Mouse (Mus musculus) heart, embryonic 10.5 days (tissue): ENCODE data around the gene Gria1. TPM values are rescaled to one million over a fixed set of nuclear protein-coding genes. Genes with fewer than 3 reads are reported as not detected.

Experiments
- DNase-seq: peaks from one replicate; pipeline ENCODE4 v3.0.0-alpha.2; 2017; ENCODE audit warnings: low spot score
- H3K27ac ChIP-seq: fragments of 300-500 bp; sonication (generic); 2 replicates; pipeline ENCODE4 v1.5.1; 2016; ENCODE audit warnings: mild to moderate bottlenecking
- H3K27me3 ChIP-seq: fragments of 300-500 bp; sonication (generic); 2 replicates; pipeline ENCODE4 v1.6.1; 2016; ENCODE audit warnings: mild to moderate bottlenecking; ENCODE audit not compliant: poor library complexity, insufficient read depth, severe bottlenecking
- H3K36me3 ChIP-seq: fragments of 300-500 bp; sonication (generic); 2 replicates; pipeline ENCODE4 v1.6.1; 2016; ENCODE audit warnings: mild to moderate bottlenecking, moderate library complexity
- H3K4me1 ChIP-seq: fragments of 300-500 bp; sonication (generic); 2 replicates; pipeline ENCODE4 v1.6.1; 2016; ENCODE audit warnings: mild to moderate bottlenecking
- H3K4me3 ChIP-seq: fragments of 300-500 bp; sonication (generic); 2 replicates; pipeline ENCODE4 v1.5.1; 2016; ENCODE audit warnings: mild to moderate bottlenecking, moderate library complexity
- H3K9me3 ChIP-seq: fragments of 300-500 bp; sonication (generic); 2 replicates; pipeline ENCODE4 v1.6.1; 2016; ENCODE audit warnings: mild to moderate bottlenecking, moderate library complexity
- WGBS: fragments of 180-500 bp; shearing (Covaris S2); methylation state at CpG from one replicate; pipeline ENCODE4 v1.1.7; 2016; 5-methylcytosine and 5-hydroxymethylcytosine counted together
- polyA plus RNA-seq: library from polyadenylated mRNA; unstranded; fragments of >200 nt; fragmentation: Nextera tagmentation; extraction: Ambion mirVana; gene quantifications from 2 replicates; pipeline ENCODE4 v1.2.1, GENCODE M21; 2016

Gria1 gene
- polyA plus RNA-seq, 1 experiment from 2014 or later = 0.64 TPM

DNA sequence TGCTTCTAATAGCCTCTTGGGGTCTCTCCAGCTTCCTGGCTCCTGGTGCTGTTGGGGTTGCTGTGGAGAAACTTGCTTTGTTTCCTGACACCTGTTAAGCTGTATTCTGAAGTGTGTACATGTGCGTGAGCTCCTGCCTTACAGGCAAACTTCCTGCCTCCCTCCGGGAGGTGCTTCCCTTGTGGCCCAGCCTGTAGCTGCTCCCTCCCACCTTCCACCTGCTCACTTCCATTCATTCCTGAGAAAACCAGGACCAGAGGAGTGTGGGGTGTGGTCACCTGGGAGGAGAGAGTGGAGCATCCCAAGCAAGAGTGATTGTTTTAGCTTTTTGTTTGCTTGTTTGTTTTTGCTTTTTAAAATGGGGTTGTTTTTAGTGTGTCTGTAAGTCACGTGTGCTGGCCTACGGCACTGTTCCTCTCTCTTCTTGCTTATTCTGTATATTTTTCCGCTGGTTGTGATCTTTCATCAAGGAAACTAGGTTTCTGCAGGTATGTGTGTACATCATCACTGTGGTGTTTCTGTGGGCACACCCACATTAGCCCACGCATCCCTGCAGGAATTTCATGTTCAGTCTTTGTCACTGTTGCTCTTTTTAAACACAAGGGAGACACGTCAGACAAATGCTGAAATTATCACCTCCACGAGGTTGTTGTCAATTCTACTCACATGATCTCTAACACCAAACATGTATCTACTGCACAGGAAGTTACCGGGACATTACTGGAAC lies 2.4 kb downstream of the Gria1 start:
- no peak overlapping the region for H3K27ac ChIP-seq
- H3K4me1 ChIP-seq = peaks cover 8% of the 10 kb centered on the region; the same call in 1 of the 2 replicates
- WGBS = 66% methylated on average over 9 of the region's 9 CpGs
- H3K9me3 ChIP-seq = no peaks in the 10 kb centered on the region
- H3K36me3 ChIP-seq = no peaks in the 10 kb centered on the region
- H3K4me3 ChIP-seq = no peak overlapping the region
- peaks cover 43% of the 10 kb centered on the region for H3K27me3 ChIP-seq
- DNase-seq = no peak

DNA sequence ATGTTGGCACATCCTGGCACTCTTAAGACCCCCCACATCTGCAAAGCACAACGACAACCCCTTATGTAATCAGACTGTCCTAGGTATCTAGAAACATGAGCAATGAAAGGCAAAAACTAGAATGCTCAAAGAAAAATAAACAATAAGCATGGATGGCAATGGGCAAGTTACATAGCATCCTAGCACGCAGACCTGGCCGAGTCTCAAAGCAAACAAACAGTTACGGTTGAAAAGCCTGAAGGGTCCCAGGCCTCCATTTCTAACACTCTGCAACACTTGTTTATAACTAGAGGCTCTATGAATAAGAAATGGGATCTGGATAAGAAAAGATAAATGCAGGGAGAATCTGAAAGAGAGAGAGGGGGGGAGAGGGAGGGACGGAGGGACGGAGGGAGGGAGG lies 3.2 kb downstream of the Gria1 start:
- WGBS = 70% methylated on average over 6 of the region's 6 CpGs

DNA sequence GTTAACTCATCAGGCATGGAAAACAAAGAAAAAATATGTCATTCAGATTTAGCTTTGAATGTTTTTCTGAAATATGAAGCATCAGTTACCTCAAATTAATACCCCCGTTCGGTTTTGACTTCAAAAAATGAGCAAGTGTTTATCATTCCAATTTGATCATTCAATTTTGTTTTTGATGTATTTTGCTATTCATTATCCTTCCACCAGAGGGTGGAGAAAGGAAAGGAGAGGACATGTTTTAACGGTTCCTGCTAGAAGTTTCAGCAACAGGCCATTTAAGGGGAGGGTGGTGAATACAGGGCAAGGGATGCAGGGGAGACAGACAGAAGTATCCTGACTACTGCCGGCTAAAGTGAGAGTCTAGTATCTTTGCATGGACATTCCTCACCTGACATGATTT lies 7.3 kb downstream of the Gria1 start:
- no peak overlapping the region for H3K27ac ChIP-seq
- 72% methylated on average over 4 of the region's 4 CpGs for WGBS
- H3K9me3 ChIP-seq = no peaks in the 10 kb centered on the region
- H3K36me3 ChIP-seq = no peaks in the 10 kb centered on the region
- peaks cover 4% of the 10 kb centered on the region; the same call in 1 of the 2 replicates for H3K4me1 ChIP-seq
- H3K4me3 ChIP-seq = no peak overlapping the region
- H3K27me3 ChIP-seq = peaks cover 5% of the 10 kb centered on the region; the same call in 1 of the 2 replicates
- DNase-seq = no peak

More for the DNA sequence above, 3.2 kb downstream of the Gria1 start:
- no peak overlapping the region for H3K27ac ChIP-seq
- DNase-seq = no peak
- peaks cover 35% of the 10 kb centered on the region for H3K27me3 ChIP-seq
- no peak overlapping the region for H3K4me3 ChIP-seq
- H3K4me1 ChIP-seq = peaks cover 8% of the 10 kb centered on the region; the same call in 1 of the 2 replicates
- H3K36me3 ChIP-seq = no peaks in the 10 kb centered on the region
- no peaks in the 10 kb centered on the region for H3K9me3 ChIP-seq

DNA sequence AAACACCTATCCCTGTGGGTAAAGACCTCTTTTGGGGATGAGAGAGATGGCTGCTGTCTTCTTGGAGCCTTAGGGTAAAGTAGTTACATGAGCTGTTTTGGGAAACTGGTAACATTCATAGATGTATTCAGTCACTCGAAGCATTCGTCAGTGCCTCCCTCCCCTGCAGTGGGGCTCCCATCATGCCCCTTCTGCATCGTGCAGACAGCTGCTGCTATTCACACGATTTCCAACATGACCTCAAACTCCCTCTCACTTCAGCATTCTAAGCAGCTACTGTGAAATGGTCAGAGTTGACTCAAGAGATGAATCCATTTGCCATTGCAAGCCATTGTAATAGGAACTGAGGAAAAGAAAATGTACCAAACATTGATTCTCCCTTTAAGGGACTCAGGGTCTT lies 11.2 kb downstream of the Gria1 start:
- Histone ChIP-seq H3K4me3 (no peak overlapping the region), H3K9me3 (no peaks in the 10 kb centered on the region), H3K27me3 (0 out of 2 replicates have a peak, but pooled peaks cover 3% of the 10 kb centered on the region), H3K36me3 (no peaks in the 10 kb centered on the region), H3K4me1 (0 out of 2 replicates have a peak, but pooled peaks cover 6% of the 10 kb centered on the region), H3K27ac (no peak overlapping the region)
- WGBS = 56% methylated on average over 4 of the region's 4 CpGs
- DNase-seq = no peak

DNA sequence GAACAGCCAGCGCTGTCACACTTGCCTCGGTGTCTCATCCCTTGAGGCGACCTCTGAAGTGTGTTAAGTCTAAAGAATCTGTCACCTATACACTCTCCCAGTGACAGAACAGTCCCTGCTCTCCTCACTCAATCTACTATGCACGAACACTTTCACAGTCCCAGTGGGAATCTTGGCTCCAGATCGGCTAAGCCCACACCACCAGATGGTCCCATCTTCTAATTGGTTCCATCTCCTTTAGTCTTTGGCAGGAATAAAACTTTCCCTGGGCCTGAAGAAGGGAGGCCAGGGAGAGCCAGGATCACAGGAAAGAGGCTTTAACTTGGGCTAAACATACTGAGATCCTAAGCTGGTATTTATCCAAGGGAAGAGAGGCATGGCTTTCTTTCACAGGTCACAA lies 19.3 kb downstream of the Gria1 start:
- Histone ChIP-seq H3K27me3 (0 out of 2 replicates have a peak, but pooled peaks cover 6% of the 10 kb centered on the region), H3K27ac (no peak overlapping the region), H3K9me3 (no peaks in the 10 kb centered on the region), H3K36me3 (no peaks in the 10 kb centered on the region), H3K4me3 (no peak overlapping the region), H3K4me1 (0 out of 2 replicates have a peak, but pooled peaks cover 4% of the 10 kb centered on the region)
- 42% methylated on average over 5 of the region's 5 CpGs for WGBS
- DNase-seq = no peak

DNA sequence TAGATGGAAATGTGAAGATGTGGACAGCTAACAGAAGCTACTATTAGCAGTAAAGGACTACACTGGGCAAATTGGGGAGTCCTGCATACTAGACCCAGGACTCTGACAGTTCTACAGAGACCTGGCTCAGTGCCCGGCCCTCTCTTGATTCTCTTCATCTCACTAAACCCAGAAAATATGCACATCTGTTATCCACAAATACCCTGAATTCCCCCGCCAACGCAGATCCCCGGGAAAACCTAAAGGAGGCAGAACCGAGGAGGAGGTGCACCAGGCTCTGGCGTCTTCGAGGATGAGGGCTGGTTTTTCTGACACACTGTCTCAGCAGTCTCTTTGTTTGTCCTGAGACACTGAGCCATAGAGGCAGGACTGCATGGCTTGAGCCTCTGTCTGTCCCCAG lies 27.6 kb downstream of the Gria1 start:
- Histone ChIP-seq H3K27me3 (no peaks in the 10 kb centered on the region), H3K9me3 (no peaks in the 10 kb centered on the region), H3K4me3 (no peak overlapping the region), H3K4me1 (no peaks in the 10 kb centered on the region), H3K27ac (no peak overlapping the region), H3K36me3 (no peaks in the 10 kb centered on the region)
- WGBS = 65% methylated on average over 7 of the region's 7 CpGs
- no peak for DNase-seq

DNA sequence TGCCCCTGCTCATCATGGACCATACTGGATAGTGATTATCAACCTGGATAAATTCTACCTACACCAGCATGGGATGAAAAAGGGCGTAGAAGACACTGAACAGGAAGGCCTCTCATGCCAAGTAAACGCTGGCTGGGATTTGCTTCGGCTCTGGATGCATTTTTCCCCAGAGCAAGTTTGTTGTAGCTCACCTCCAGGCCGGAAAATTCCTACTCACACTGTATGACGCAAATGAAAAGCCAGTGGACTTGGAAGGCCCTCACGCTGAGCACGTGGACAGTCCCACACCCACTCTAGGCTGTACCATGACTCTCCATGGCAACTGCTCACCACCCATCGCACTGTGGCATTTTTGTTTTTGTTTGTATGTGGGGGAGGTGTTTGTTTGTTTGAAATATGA lies 28.1 kb downstream of the Gria1 start:
- no peaks in the 10 kb centered on the region for H3K27me3 ChIP-seq
- no peaks in the 10 kb centered on the region for H3K36me3 ChIP-seq
- no peak overlapping the region for H3K4me3 ChIP-seq
- WGBS = 87% methylated on average over 8 of the region's 8 CpGs
- H3K4me1 ChIP-seq = no peaks in the 10 kb centered on the region
- DNase-seq = no peak
- no peak overlapping the region for H3K27ac ChIP-seq
- H3K9me3 ChIP-seq = no peaks in the 10 kb centered on the region

DNA sequence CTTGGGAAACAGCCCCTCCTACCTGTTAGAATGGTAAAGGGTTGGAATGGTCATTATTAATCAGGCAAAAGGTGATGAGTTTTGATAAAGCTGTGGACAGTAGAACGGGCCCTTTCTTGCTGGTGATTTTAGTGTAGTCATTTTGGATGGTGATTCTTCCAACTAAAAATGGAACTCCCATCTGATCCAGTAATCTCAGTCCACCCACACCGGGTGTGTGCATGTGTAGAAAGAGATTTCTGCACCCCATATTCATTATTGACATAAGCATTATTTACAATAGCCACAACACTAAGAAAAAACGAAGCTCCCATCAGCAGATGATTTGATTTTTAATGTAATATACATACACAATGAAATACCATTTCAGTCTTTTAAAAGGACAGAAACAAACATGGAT lies 30.9 kb downstream of the Gria1 start:
- Histone ChIP-seq H3K27ac (no peak overlapping the region), H3K4me1 (no peaks in the 10 kb centered on the region), H3K9me3 (no peaks in the 10 kb centered on the region), H3K36me3 (no peaks in the 10 kb centered on the region), H3K27me3 (no peaks in the 10 kb centered on the region), H3K4me3 (no peak overlapping the region)
- no peak for DNase-seq
- 70% methylated on average over 3 of the region's 3 CpGs for WGBS

DNA sequence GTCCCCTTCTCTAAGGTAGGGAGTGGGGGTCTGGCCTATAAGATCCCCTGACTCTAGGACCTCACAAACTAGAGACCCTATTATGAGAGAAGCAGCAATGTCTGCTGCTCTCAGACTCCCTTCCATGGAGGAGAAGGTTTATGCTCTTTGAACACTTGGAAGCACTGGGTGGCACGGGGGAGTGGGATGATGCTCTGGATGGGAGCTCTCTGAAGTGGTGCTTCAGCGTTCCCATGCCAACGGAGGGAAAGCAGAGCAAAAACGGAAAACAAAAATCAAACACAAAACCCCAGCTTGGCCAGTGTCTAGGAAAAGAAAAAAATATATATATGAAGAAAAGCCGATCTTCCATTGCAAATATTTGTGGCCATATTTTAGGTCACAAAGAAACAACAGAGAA lies 33.0 kb downstream of the Gria1 start:
- H3K4me1 ChIP-seq = no peaks in the 10 kb centered on the region
- 67% methylated on average over 5 of the region's 5 CpGs for WGBS
- H3K36me3 ChIP-seq = no peaks in the 10 kb centered on the region
- no peaks in the 10 kb centered on the region for H3K27me3 ChIP-seq
- no peaks in the 10 kb centered on the region for H3K9me3 ChIP-seq
- no peak for DNase-seq
- H3K4me3 ChIP-seq = no peak overlapping the region
- H3K27ac ChIP-seq = no peak overlapping the region

DNA sequence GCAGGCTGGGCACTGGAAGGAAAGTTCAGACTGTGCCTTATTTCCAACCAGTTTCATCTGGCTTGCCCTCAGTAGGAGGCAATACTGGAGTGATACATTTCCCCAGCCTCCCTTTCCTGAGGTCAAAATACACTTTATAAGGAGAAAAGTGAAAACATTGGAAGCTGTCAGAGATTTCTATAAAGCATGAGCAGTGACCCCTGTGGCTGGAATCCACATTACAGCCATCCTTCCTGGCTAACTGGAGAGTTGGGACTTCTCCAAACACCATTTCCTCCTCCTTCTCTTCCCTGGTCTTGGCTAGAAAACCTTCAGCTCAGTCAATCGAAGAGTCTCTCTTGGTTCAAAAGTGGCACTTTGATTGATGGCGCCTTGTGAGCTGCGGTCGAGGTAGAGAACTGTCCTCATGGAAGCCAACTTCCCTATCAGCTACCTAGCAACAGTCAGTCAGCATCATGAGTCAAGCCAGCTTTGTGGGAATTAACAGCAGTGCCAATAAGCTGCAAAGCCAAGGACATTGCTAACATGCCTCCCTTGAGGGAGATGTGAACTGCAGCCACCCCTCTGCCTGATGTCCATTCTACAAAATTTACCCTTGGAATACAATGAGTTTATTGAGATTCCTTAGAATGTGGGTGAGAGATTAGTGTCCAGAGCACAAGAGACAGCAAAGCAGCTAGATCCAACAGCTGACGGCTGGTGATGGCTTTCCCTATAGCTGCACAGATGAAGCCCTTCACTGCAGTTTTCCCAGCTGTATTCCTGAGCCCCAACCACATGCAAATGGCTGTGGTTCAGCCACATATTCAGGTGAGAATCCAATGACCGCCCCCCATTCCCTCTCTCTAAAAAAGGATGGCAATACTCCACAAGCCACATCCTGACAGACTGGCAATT lies 40.7 kb downstream of the Gria1 start:
- no peaks in the 10 kb centered on the region for H3K9me3 ChIP-seq
- no peaks in the 10 kb centered on the region for H3K4me1 ChIP-seq
- DNase-seq = no peak
- no peaks in the 10 kb centered on the region for H3K27me3 ChIP-seq
- no peaks in the 10 kb centered on the region for H3K36me3 ChIP-seq
- WGBS = 67% methylated on average over 6 of the region's 6 CpGs
- no peak overlapping the region for H3K27ac ChIP-seq
- no peak overlapping the region for H3K4me3 ChIP-seq

DNA sequence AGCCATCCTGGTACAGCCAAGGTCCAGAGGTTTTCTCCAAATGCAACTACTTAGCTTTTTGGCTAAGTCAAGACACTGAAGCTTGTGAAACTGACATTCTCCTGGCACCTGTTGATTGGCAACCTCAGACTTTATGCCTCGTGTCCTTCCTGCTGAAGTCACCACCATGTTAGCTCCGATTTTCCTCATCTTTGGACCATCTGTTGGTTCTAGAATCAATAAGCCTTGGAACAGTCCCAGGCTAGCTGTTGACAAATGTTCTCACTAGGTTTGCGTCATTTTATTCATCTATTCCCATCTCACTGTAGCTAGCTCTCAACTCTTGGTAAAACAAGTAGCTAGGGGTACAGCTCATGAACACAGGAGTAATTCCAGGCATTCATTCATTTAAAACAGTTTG lies 51.3 kb downstream of the Gria1 start:
- WGBS = 75% methylated on average over 3 of the region's 3 CpGs
- DNase-seq = no peak
- no peak overlapping the region for H3K27ac ChIP-seq
- no peaks in the 10 kb centered on the region for H3K9me3 ChIP-seq
- H3K4me1 ChIP-seq = no peaks in the 10 kb centered on the region
- H3K36me3 ChIP-seq = no peaks in the 10 kb centered on the region
- no peaks in the 10 kb centered on the region for H3K27me3 ChIP-seq
- H3K4me3 ChIP-seq = no peak overlapping the region

DNA sequence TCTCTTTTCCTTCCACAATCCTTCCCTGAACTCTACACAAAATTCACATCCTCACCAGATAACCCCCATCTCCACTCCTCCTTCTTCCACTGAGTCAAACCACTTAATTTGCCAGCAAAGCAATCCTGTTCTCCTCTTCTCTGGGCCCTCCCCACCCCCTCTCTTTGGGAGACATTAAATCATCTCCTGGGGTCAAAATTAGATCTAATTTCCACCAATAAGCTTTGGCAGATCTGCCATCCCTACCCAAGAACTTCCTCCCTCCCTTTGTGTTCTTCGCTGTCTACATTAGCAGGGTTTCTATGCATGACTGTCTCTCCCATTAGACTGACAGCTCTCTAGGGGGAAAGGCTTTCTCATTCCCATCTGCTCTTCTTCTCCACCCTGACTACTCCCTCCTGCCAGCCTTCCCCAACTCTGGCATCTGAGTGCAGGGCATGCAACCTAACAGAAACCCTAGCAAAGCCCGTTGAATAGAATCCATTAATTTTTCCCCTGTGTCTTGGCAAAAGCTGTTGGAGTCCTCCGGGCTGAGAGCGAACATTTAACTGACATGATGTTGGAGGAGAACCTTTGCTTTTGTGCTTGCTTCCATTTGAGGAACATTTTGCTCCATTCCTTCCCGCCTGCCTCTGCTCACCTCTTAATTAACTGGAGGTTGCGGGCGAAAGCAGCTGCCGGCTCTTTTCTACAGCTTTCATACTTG lies 59.2 kb downstream of the Gria1 start:
- Histone ChIP-seq H3K27ac (no peak overlapping the region), H3K36me3 (no peaks in the 10 kb centered on the region), H3K4me3 (no peak overlapping the region), H3K27me3 (no peaks in the 10 kb centered on the region), H3K9me3 (no peaks in the 10 kb centered on the region), H3K4me1 (no peaks in the 10 kb centered on the region)
- DNase-seq = no peak
- 85% methylated on average over 8 of the region's 8 CpGs for WGBS

DNA sequence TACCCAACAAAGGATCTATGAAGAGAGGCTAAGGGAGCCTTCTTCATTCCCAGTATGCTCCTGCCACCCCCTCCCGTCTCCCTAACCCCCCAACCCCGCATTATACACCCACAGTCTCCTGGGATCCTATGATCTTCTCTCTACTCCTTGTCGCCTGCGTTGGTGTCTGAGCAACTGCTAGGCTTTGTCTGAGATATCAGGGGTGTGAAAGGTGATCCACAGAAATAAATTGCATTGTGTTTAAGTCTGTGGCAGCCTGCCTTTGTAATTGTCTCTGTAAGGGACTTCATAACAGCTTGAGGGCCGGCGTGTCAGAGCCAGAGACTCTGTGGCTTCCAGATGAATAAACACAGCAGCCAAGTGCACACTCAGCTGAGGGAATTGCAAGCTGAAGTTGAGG lies 61.0 kb downstream of the Gria1 start:
- H3K9me3 ChIP-seq = no peaks in the 10 kb centered on the region
- H3K4me3 ChIP-seq = no peak overlapping the region
- DNase-seq = no peak
- H3K27me3 ChIP-seq = no peaks in the 10 kb centered on the region
- WGBS = 68% methylated on average over 6 of the region's 6 CpGs
- no peaks in the 10 kb centered on the region for H3K36me3 ChIP-seq
- no peaks in the 10 kb centered on the region for H3K4me1 ChIP-seq
- no peak overlapping the region for H3K27ac ChIP-seq
